Mouse (Mus musculus) lung, adult 2 months (tissue): ENCODE results near the gene 4921517D22Rik.

Experiments used
- CTCF ChIP-seq: fragments of 200-500 bp; IDR thresholded peaks from 2 replicates; pipeline ENCODE4 v1.5.1; 2011; ENCODE audit warnings: mild to moderate bottlenecking, low read length, control low read depth; ENCODE audit not compliant: insufficient read depth
- POLR2A ChIP-seq: fragments of 200-500 bp; IDR thresholded peaks from 2 replicates; pipeline ENCODE4 v1.6.1; 2011; ENCODE audit warnings: low read depth, mild to moderate bottlenecking, control low read depth, low read length, borderline replicate concordance; ENCODE audit errors: extremely low read depth

DNA sequence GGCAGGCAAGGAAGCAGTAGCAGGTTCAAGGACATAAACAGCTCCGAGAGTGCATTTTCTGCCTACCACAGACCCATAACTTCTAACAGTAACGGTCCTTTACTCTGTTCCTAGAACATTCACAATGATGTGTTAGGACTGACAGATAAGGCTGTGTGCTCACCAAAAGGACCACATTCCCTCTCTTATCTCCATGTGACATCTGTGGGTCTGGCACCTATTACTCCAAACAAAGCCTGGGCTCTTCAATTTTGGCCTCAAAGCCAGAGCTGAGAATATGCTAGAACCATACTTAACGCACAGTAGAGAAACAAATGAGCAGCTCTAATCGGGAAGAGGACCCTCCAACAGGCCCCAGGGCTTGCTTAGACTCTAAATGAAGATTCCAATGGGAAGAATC, 14.0 kb downstream of the 4921517D22Rik start:
- TF ChIP-seq POLR2A (no peak), CTCF (no peak)
